Mouse (Mus musculus): ENCODE measurements around the gene Dnm3.
A peak's percentile ranks its signal among the peaks of the same experiment; 100 is the strongest.

Gene Dnm3

GRCm38 (mm10) chr1:162209487-162210149 is 268.2 kb downstream of the Dnm3 start:
- peak; percentile 46 for DNase-seq (ENCODE audit: extremely low spot score)

GRCm38 (mm10) chr1:162209010-162209409 is 268.8 kb downstream of the Dnm3 start:
- DNase-seq (ENCODE audit: extremely low spot score): peak; percentile 33

GRCm38 (mm10) chr1:162207708-162208043 is 270.2 kb downstream of the Dnm3 start:
- no peak for DNase-seq (ENCODE audit: extremely low spot score)

- DNase-seq (ENCODE audit: extremely low spot score): no peak
Observed at GRCm38 (mm10) chr1:162206998-162207707, 270.7 kb downstream of the Dnm3 start.

GRCm38 (mm10) chr1:162202465-162203348 is 275.1 kb downstream of the Dnm3 start:
- no peak for DNase-seq (ENCODE audit: extremely low spot score)

GRCm38 (mm10) chr1:162200446-162200845 is 277.4 kb downstream of the Dnm3 start:
- no peak for DNase-seq (ENCODE audit: extremely low spot score)

- no peak for DNase-seq (ENCODE audit: extremely low spot score)
Observed at GRCm38 (mm10) chr1:162196812-162197680, 280.8 kb downstream of the Dnm3 start.

GRCm38 (mm10) chr1:162188744-162189143 is 289.1 kb downstream of the Dnm3 start:
- DNase-seq (ENCODE audit: extremely low spot score): no peak

- DNase-seq (ENCODE audit: extremely low spot score): no peak
Observed at GRCm38 (mm10) chr1:162187352-162188120, 290.3 kb downstream of the Dnm3 start.

GRCm38 (mm10) chr1:162186470-162187351 is 291.1 kb downstream of the Dnm3 start:
- no peak for DNase-seq (ENCODE audit: extremely low spot score)

- peak; percentile 18 for DNase-seq (ENCODE audit: extremely low spot score)
Observed at GRCm38 (mm10) chr1:162184003-162184748, 293.7 kb downstream of the Dnm3 start.

- no peak for DNase-seq (ENCODE audit: extremely low spot score)
Observed at GRCm38 (mm10) chr1:162183438-162183837, 294.4 kb downstream of the Dnm3 start.

- no peak for DNase-seq (ENCODE audit: extremely low spot score)
Observed at GRCm38 (mm10) chr1:162181187-162181975, 296.5 kb downstream of the Dnm3 start.

- DNase-seq (ENCODE audit: extremely low spot score): no peak
Observed at GRCm38 (mm10) chr1:162180451-162180850, 297.4 kb downstream of the Dnm3 start.

GRCm38 (mm10) chr1:162179401-162179800 is 298.4 kb downstream of the Dnm3 start:
- no peak for DNase-seq (ENCODE audit: extremely low spot score)

GRCm38 (mm10) chr1:162172806-162173205 is 305.0 kb downstream of the Dnm3 start:
- no peak for DNase-seq (ENCODE audit: extremely low spot score)

- DNase-seq (ENCODE audit: extremely low spot score): no peak
Observed at GRCm38 (mm10) chr1:162163687-162164484, 313.9 kb downstream of the Dnm3 start.
